Mouse (Mus musculus): ENCODE measurements around the gene Sorcs3. TPM values are rescaled to one million over a fixed set of nuclear protein-coding genes. Genes with fewer than 3 reads are reported as not detected.

Sorcs3 gene
- polyA plus RNA-seq (2012; ENCODE audit: low replicate concordance), result not detected in 2 replicates

DNA sequence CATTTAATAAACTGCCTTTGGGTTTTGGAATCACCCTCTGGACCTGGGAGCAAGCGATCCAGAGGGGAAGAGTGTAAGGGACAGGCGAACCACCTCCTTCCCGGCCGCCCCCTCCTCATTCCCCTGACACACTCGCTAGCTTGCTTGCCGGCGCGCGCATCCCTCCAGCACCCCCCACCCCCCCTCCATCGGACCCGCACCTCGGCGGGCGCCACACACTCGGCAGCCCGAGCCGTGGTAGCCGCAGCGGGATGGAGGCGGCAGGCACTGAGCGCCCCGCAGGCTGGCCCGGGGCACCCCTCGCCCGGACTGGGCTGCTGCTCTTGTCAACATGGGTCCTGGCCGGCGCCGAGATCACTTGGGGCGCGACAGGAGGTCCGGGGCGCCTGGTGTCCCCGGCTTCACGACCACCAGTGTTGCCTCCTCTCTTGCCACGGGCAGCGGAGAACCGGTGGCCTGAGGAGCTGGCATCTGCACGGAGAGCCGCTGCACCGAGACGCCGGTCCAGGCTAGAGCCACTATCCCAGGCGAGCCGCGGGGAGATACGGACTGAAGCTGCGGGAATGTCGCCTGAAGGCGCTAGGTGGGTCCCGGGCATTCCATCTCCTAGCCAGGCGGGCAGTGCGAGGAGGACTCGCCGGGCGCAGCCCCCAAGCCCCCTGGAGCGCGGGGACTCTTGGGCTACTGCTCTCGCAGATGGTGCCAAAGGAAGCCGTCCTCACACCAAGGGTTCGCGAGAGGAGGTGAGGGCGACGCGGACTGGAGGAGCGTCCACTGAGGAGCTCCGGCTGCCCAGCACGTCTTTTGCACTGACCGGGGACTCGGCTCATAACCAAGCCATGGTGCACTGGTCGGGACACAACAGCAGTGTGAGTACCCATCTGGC lies at the start of gene Sorcs3:
Gene Sorcs3 (plus strand): TSS at position 97 of the 886 bp plus-strand sequence.

